Mouse (Mus musculus) brain, embryonic 14.5 days (tissue): Measurements from ENCODE around the gene Rtkn. TPM values are rescaled to one million over a fixed set of nuclear protein-coding genes. Genes with fewer than 3 reads are reported as not detected.
A peak's percentile ranks its signal among the peaks of the same experiment; 100 is the strongest.

Source experiments
- DNase-seq: peaks from one replicate; pipeline ENCODE4 v3.0.0-alpha.2; 2011; ENCODE audit warnings: low read depth
- CTCF ChIP-seq: fragments of 200-500 bp; IDR thresholded peaks from 2 replicates; pipeline ENCODE4 v1.5.1; 2012; ENCODE audit warnings: inconsistent platforms, mild to moderate bottlenecking, moderate library complexity, borderline replicate concordance; ENCODE audit not compliant: insufficient read depth, insufficient read length; ENCODE audit errors: extremely low read depth
- POLR2A ChIP-seq: fragments of 200-500 bp; IDR thresholded peaks from 2 replicates; pipeline ENCODE4 v1.6.1; 2012; ENCODE audit warnings: mild to moderate bottlenecking, inconsistent platforms, borderline replicate concordance; ENCODE audit not compliant: poor library complexity, insufficient read depth, insufficient read length, severe bottlenecking; ENCODE audit errors: extremely low read depth
- polyA plus RNA-seq: library from polyadenylated mRNA; depleted of rRNA; stranded (reverse); fragments of >200 nt; gene quantifications from 2 replicates; pipeline ENCODE4 v1.2.3, GENCODE M21; 2012

Gene Rtkn
- polyA plus RNA-seq, 1 experiment, result 30.7 TPM

DNA sequence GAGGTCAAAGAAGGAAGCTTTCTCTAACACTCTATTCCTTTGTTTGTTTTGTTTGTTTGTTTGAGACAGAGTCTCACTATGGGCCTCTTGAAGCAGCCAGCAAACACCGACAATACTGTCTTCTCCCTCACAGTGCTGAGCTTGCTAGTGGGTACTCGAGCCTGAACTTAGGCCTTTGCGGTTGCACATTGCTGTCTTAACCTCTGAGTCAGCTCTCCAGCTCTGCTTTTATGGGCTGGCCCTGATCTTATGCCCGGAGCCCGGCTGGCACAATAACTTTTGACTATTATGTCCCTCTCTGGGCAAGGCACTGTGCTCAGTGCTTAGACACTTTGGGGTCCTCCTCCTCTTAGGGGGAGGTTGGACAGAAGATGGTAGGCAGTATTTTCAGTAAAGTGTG, 34.6 kb downstream of the Rtkn start:
- TF ChIP-seq CTCF (no peak), POLR2A (no peak)
- no peak for DNase-seq

DNA sequence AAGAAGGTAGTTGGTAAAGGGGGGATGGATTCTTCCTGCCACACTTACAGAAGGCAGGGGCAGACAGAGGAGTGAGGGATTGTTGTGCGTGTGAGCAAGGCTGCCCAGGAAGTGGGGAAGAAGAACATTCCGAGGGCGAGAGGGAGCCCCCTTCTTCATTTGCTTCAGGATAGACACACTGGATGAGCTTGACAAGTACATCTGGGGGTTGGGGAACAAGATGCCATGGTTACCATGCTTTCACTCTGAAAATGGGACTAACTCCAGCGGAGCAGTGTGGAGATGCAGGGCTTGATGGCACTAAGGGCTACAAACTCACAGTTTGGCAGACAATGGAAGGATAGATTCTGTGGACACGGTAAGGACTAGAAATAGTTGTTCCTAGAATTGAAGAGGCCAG, 35.8 kb downstream of the Rtkn start:
- no peak for DNase-seq
- TF ChIP-seq CTCF (no peak), POLR2A (no peak)

DNA sequence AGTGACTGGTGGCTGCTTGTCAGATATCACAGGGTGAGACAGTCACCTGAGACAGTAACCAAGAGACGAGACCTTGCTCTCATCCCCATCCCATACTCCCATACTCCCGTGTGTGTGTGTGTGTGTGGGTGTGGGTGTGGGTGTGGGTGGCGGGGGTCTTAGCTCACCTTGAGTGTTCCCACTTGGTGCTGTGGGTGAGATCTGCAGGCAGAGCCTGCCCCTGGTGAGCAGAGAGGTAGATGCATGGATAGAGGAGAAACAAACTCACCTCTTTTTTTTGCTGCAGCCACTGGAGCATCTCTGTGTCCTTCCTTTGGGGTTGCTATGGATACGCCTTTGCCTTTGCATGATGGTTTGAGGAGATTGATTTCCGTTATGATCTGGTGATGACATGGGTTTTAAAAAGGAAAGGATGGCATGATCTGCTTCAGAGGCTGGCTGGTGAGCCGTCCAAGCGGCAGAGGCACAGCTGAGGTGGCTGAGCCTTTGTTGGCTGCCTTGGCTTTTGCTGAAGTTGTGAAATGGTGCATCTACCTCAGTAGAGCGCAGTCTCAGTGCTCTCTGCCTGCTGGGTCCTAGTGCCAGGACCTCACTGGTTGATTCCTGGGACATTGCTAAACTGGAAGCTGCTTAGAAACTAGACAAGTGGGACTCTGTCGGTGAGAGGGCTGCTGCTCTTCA, 37.1 kb downstream of the Rtkn start:
- peak; percentile 73 for DNase-seq
- TF ChIP-seq POLR2A, result 0 out of 2 replicates have a peak, but pooled peaks have one; percentile 12
- TF ChIP-seq CTCF, result no peak

DNA sequence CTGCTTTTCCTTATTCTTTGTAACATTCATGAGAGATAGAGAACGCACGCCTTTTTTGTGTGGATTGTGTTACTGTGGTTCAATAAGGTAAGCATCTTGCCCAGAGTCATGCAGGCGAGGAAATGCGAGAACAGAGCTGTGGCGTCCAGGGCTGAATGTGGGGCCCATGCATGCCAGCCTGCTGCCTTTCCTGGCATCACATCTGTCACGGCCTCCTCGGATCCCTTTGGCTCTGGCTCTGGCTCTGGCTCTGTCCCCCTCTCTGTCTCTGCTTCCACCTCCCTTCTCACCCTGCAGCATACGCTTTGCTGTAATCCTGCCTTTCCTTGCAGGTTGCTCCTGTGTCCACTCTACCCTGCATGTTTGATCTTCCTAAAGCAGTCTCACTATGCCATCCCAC, 40.7 kb downstream of the Rtkn start:
- DNase-seq, result no peak
- TF ChIP-seq POLR2A (no peak), CTCF (no peak)

DNA sequence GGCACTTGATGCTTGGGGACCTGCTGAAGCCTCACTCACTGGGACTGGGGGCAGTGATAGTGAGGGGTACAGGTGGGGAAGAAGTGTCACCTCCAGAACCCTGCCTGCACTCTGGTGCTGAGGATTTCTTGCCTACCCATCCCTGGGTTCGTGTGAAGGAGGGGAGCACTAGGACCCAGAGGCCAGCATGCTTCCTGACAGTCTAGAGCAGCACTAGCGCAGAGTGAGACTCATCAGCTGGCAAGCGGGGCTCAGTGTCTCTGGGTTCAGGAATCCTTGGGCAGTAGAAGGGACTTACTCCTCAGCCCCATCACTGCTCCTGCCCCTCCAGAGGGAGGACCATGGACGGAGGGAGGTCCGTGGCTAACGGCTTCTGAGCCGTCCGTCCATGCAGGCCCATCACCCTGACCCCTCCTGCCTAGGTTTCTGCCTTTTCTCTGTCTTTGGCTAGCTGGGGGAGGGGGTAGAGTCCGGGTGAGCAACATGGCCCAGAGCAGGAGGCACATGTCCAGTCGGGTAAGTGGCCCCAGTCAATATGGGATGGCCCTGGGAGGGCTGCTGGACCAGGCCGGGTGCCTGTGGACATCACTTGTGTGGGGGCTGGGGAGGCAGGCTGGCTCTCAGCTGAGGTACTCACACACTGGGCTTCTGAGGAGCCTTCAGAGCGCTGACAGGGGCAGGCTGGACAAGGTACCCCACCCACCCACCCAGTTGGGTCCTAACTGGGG, 44.3 kb downstream of the Rtkn start:
- DNase-seq, result peak; percentile 85
- TF ChIP-seq CTCF, result no peak
- TF ChIP-seq POLR2A, result no peak

DNA sequence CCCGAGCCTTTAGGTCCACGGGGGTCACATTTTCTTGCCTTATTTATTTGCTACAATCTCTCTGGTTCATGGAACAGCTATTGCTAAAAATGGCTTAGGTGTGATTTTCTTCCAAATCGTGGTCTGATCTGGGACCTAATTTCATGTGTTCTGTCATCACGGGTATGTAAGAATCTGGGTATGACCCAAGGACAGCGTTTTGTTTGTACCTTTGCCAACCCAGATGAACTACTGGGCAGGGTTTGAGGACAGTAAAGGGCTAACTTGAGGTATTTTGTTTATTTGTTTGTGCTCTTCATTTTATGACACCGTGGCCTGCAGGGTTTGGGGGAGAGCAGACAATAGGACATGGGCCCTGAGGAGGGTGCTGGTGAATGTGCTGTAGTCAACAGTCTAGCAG, 45.3 kb downstream of the Rtkn start:
- DNase-seq, result no peak
- TF ChIP-seq POLR2A (no peak), CTCF (no peak)

DNA sequence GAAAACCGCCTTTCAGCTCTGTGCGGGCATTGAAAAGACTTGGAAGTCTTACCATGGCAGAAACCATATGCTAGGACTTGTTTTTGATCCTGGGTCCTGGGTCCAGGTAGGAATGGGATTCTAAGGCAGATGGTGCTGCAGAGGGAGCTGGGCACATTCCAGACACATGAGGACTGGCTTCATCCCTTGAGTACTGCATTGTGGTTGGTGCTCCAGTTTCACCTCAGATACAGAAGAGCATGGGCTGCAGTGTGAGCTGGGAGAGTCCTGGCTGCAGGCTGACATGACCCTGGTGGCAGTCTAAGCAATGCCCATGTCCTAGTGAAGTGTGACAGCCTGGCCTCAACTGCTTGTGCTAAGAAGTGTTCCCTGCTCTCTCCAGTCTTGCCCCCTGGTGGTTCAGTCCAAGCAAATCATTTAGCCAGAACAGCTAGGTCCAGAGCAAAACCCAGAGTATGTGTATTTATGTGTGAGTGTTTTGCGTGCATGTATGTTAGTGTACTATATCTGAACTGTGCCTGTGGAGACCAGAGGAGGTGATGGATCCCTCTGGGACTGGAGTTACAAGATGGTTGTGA, 49.7 kb downstream of the Rtkn start:
- peak; percentile 40; the same call in 1 of the 2 replicates for TF ChIP-seq CTCF
- no peak for TF ChIP-seq POLR2A
- DNase-seq, result peak; percentile 30

DNA sequence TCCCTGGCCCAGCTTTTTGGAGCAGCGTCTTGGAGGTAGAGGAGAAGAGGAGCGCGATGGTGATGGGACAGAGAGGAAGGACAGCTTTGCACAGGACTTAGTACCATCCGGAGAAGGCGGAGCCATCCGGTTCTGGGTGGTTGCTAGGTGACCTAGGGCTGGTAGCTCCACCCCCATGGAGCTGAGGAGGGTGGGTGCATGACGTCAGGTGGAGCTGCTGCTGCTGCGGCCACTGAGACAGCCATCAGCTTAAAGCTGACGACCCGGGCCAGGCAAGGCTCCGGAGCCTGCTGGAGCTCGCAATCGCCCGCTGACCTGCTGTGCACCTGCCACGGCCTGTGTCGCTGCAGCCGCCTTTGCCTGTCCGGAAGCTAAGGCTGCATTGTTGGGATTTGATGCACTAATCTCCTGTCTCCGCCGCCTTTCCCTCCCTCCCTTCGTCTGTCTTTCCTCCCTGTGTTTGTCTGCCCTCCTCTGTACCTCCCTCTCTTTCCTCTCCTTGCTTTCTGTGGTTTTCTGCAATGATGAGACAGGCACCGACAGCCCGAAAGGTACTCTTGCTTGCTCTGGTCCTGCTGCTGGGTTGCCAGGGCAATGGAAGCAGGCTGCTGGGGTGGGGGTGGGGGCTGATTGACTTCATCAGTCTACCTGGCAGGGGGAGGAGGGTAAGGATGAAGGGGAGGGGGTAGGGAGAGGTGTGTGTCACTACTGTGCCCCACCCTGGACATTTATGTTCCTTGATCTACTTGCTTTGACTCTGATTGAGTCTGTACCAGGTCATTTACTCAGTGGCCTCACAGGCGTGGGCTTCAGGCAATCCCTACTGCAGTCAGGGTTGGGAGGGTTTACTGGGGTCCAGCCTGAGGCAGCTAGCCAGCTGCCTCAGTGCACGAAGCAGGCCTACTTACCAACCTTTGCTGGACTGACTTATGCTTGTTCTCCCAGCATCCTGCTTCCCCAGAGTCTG, 50.9 kb downstream of the Rtkn start:
- TF ChIP-seq POLR2A (no peak), CTCF (no peak)
- peak; percentile 96 for DNase-seq

DNA sequence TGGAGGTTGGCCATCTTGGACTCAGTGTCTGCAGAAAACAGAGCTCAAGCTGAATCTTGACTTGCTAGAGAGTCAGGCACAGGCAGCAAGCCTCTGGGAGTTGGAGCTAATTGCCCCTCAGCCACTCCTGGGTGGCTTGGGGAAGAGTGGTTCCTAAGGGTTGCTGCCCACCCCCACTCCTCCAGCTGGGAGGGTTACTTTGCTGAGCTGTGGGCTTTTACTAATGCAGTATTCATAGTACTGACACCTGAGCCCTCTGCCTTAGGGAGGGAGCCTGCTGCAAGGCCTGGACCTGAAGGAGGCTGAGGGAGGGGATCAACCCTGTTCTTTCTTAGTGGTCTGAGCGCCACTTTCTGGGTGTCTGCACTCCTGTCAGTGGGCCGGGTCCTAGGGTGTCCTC, 51.7 kb downstream of the Rtkn start:
- peak; percentile 25 for DNase-seq
- TF ChIP-seq CTCF, result no peak
- TF ChIP-seq POLR2A, result no peak

DNA sequence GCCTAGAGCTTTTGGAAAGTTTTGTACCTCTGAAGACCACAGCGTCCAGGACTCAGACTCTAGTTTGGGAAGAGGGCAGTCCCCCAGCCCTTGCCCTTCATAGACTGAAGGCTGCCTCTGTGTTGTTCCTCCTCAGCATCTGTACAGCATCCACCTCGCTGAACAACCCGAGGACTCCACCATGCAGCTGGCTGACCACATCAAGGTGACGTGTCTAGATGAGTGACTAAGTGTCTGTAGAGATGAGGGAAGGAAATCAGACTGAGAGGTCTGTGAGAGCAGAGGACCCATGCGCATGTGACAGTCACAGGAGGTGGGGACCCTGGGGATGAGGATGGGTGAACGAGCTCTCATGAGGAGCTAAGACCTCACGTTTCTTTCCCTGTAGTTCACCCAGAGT, 58.3 kb downstream of the Rtkn start:
- TF ChIP-seq POLR2A, result no peak
- no peak for TF ChIP-seq CTCF
- DNase-seq, result no peak
